Mouse (Mus musculus) intestine, postnatal 0 days (tissue): ENCODE results near the gene Sycp2. TPM values are rescaled to one million over a fixed set of nuclear protein-coding genes. Genes with fewer than 3 reads are reported as not detected.
A peak's percentile ranks its signal among the peaks of the same experiment; 100 is the strongest.

Source experiments
- ATAC-seq: fragments of 200-750 bp; cut with Nextera tagmentation; 2 replicates; pipeline ENCODE4 v1.8.0; 2017; ENCODE audit warnings: mild to moderate bottlenecking, moderate TSS enrichment, moderate library complexity
- H3K27ac ChIP-seq: fragments of 300-500 bp; sonication (generic); 2 replicates; pipeline ENCODE4 v1.5.1; 2014; ENCODE audit warnings: mild to moderate bottlenecking, low read depth, low read length, moderate library complexity
- H3K27me3 ChIP-seq: fragments of 300-500 bp; sonication (generic); replicated peaks from 2 replicates; pipeline ENCODE4 v1.6.1; 2014; ENCODE audit warnings: low read length, mixed read lengths; ENCODE audit not compliant: control insufficient read depth, insufficient read depth
- H3K36me3 ChIP-seq: fragments of 300-500 bp; sonication (generic); 2 replicates; pipeline ENCODE4 v1.6.1; 2014; ENCODE audit warnings: mild to moderate bottlenecking, moderate library complexity; ENCODE audit not compliant: control insufficient read depth, insufficient read depth
- H3K4me1 ChIP-seq: fragments of 300-500 bp; sonication (generic); replicated peaks from 2 replicates; pipeline ENCODE4 v1.6.1; 2014; ENCODE audit warnings: antibody characterized with exemption, low read length, mixed read lengths; ENCODE audit not compliant: control insufficient read depth, insufficient read depth
- H3K4me2 ChIP-seq: fragments of 300-500 bp; sonication (generic); replicated peaks from 2 replicates; pipeline ENCODE4 v1.6.1; 2014; ENCODE audit warnings: low read depth, mild to moderate bottlenecking, moderate library complexity
- H3K4me3 ChIP-seq: fragments of 300-500 bp; sonication (generic); 2 replicates; pipeline ENCODE4 v1.5.1; 2014; ENCODE audit warnings: low read depth, low read length
- H3K9ac ChIP-seq: fragments of 300-500 bp; sonication (generic); 2 replicates; pipeline ENCODE4 v1.6.1; 2014; ENCODE audit warnings: mild to moderate bottlenecking, low read depth, low read length
- H3K9me3 ChIP-seq: fragments of 300-500 bp; sonication (generic); 2 replicates; pipeline ENCODE4 v1.6.1; 2016; ENCODE audit warnings: mixed run types; ENCODE audit not compliant: control insufficient read depth
- CTCF ChIP-seq: sonication (generic); IDR thresholded peaks from 2 replicates; pipeline ENCODE4 v1.5.1; 2016; ENCODE audit warnings: low read depth, mild to moderate bottlenecking, control low read depth, antibody characterized with exemption, moderate library complexity
- WGBS: fragments of 180-500 bp; shearing (Covaris S2); extraction: QIAGEN DNeasy Blood & Tissue Kit; methylation state at CpG from one replicate; pipeline ENCODE4 v1.1.7; 2014; 5-methylcytosine and 5-hydroxymethylcytosine counted together
- polyA plus RNA-seq: library from polyadenylated mRNA; unstranded; fragments of >200 nt; fragmentation: Nextera tagmentation; extraction: Ambion mirVana; gene quantifications from 2 replicates; pipeline ENCODE4 v1.2.1, GENCODE M21; 2015

Sycp2 gene
- polyA plus RNA-seq, 1 experiment from 2014 or later: not detected

DNA sequence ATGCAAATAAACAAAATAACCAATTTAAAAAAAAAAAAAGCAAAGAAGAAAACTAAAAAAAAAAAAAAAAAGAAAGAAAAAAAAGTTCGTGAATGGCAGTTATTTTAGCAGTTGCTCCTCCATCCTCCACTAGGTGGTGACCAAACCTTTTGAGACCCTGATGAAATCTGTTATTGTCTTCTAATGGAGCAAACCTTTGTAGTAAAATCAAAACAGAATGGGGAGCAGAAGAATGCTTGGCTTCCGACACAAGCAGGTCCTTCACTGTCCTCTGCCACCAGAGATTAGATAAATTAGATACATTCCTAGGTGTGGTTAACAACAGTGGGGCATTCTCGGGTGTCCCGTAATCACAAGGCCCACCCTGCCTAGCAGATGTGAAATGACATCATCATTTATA is 18.7 kb upstream of the Sycp2 start:
- Histone ChIP-seq H3K9ac (no peak overlapping the region), H3K27ac (no peak overlapping the region), H3K36me3 (no peaks in the 10 kb centered on the region), H3K4me2 (no peak overlapping the region), H3K4me1 (peaks cover 2% of the 10 kb centered on the region; the same call in 1 of the 2 replicates), H3K9me3 (no peaks in the 10 kb centered on the region), H3K27me3 (no peaks in the 10 kb centered on the region), H3K4me3 (no peak overlapping the region)
- WGBS: 19% methylated on average over 4 of the region's 4 CpGs
- TF ChIP-seq CTCF: peak; percentile 77
- peak; percentile 25; the same call in 1 of the 2 replicates for ATAC-seq

- ATAC-seq: no peak
- no peaks in the 10 kb centered on the region for H3K9me3 ChIP-seq
- TF ChIP-seq CTCF: no peak
- no peaks in the 10 kb centered on the region for H3K4me1 ChIP-seq
- 0 out of 2 replicates have a peak, but pooled peaks cover 3% of the 10 kb centered on the region for H3K27me3 ChIP-seq
- no peak overlapping the region for H3K27ac ChIP-seq
- H3K4me2 ChIP-seq: no peak overlapping the region
- 75% methylated on average over 5 of the region's 5 CpGs for WGBS
- no peak overlapping the region for H3K4me3 ChIP-seq
- H3K36me3 ChIP-seq: 0 out of 2 replicates have a peak, but pooled peaks cover 6% of the 10 kb centered on the region
- H3K9ac ChIP-seq: no peak overlapping the region
Measured at GRCm38 (mm10) chr2:178423223-178423622, 15.7 kb upstream of the Sycp2 start.

- no peak overlapping the region for H3K9ac ChIP-seq
- H3K4me1 ChIP-seq: no peaks in the 10 kb centered on the region
- WGBS: 53% methylated on average over 2 of the region's 3 CpGs
- H3K27ac ChIP-seq: no peak overlapping the region
- ATAC-seq: no peak
- H3K4me2 ChIP-seq: no peak overlapping the region
- H3K36me3 ChIP-seq: 0 out of 2 replicates have a peak, but pooled peaks cover 6% of the 10 kb centered on the region
- H3K27me3 ChIP-seq: 0 out of 2 replicates have a peak, but pooled peaks cover 3% of the 10 kb centered on the region
- no peaks in the 10 kb centered on the region for H3K9me3 ChIP-seq
- TF ChIP-seq CTCF: no peak
- no peak overlapping the region for H3K4me3 ChIP-seq
Measured at GRCm38 (mm10) chr2:178422186-178422585, 14.7 kb upstream of the Sycp2 start.

- H3K27me3 ChIP-seq: 0 out of 2 replicates have a peak, but pooled peaks cover 3% of the 10 kb centered on the region
- 0 out of 2 replicates have a peak, but pooled peaks cover 6% of the 10 kb centered on the region for H3K36me3 ChIP-seq
- no peak for TF ChIP-seq CTCF
- H3K4me3 ChIP-seq: no peak overlapping the region
- no peaks in the 10 kb centered on the region for H3K9me3 ChIP-seq
- H3K4me2 ChIP-seq: no peak overlapping the region
- no peak for ATAC-seq
- H3K27ac ChIP-seq: no peak overlapping the region
- no peak overlapping the region for H3K9ac ChIP-seq
- 66% methylated on average over 6 of the region's 6 CpGs for WGBS
- H3K4me1 ChIP-seq: no peaks in the 10 kb centered on the region
Measured at GRCm38 (mm10) chr2:178421603-178422002, 14.1 kb upstream of the Sycp2 start.

- Histone ChIP-seq H3K36me3 (0 out of 2 replicates have a peak, but pooled peaks cover 6% of the 10 kb centered on the region), H3K4me3 (no peak overlapping the region), H3K4me2 (no peak overlapping the region), H3K27ac (no peak overlapping the region), H3K27me3 (0 out of 2 replicates have a peak, but pooled peaks cover 3% of the 10 kb centered on the region), H3K9ac (no peak overlapping the region), H3K9me3 (no peaks in the 10 kb centered on the region), H3K4me1 (no peaks in the 10 kb centered on the region)
- WGBS: 88% methylated on average over 9 of the region's 9 CpGs
- no peak for TF ChIP-seq CTCF
- ATAC-seq: no peak
Measured at GRCm38 (mm10) chr2:178420576-178420975, 13.1 kb upstream of the Sycp2 start.

GRCm38 (mm10) chr2:178416970-178417369 is 9.5 kb upstream of the Sycp2 start:
- peaks cover 7% of the 10 kb centered on the region; the same call in 1 of the 2 replicates for H3K27me3 ChIP-seq
- WGBS: 70% methylated on average over 4 of the region's 4 CpGs
- ATAC-seq: no peak
- H3K4me3 ChIP-seq: no peak overlapping the region
- H3K4me1 ChIP-seq: 0 out of 2 replicates have a peak, but pooled peaks cover 2% of the 10 kb centered on the region
- H3K4me2 ChIP-seq: no peak overlapping the region
- H3K9ac ChIP-seq: no peak overlapping the region
- no peak for TF ChIP-seq CTCF
- no peak overlapping the region for H3K27ac ChIP-seq
- no peaks in the 10 kb centered on the region for H3K9me3 ChIP-seq
- 0 out of 2 replicates have a peak, but pooled peaks cover 6% of the 10 kb centered on the region for H3K36me3 ChIP-seq
